Mouse (Mus musculus) heart, embryonic 16.5 days (tissue): ENCODE data around the gene Tle6. TPM values are rescaled to one million over a fixed set of nuclear protein-coding genes. Genes with fewer than 3 reads are reported as not detected.
A peak's percentile ranks its signal among the peaks of the same experiment; 100 is the strongest.
"Not testable (repeated sequence)": the region's sequence is repeated elsewhere in the genome, so short reads cannot be mapped to it uniquely, and the experiment has no call there.

Experiments
- ATAC-seq: fragments of 200-750 bp; cut with Nextera tagmentation; replicated peaks from 2 replicates; pipeline ENCODE4 v1.8.0; 2017; ENCODE audit warnings: moderate number of reproducible peaks; ENCODE audit not compliant: insufficient read depth, low FRiP score; ENCODE audit errors: extremely low read depth
- H3K27ac ChIP-seq: fragments of 300-500 bp; sonication (generic); 2 replicates; pipeline ENCODE4 v1.5.1; 2014; ENCODE audit warnings: mild to moderate bottlenecking, low read length, control low read depth, moderate library complexity
- H3K27me3 ChIP-seq: fragments of 300-500 bp; sonication (generic); 2 replicates; pipeline ENCODE4 v1.6.1; 2014; ENCODE audit warnings: low read length, mixed read lengths; ENCODE audit not compliant: control insufficient read depth, insufficient read depth
- H3K36me3 ChIP-seq: fragments of 300-500 bp; sonication (generic); 2 replicates; pipeline ENCODE4 v1.6.1; 2014; ENCODE audit not compliant: control insufficient read depth, insufficient read depth
- H3K4me1 ChIP-seq: fragments of 300-500 bp; sonication (generic); 2 replicates; pipeline ENCODE4 v1.6.1; 2014; ENCODE audit warnings: low read length, mixed read lengths; ENCODE audit not compliant: control insufficient read depth, insufficient read depth
- H3K4me2 ChIP-seq: fragments of 300-500 bp; sonication (generic); 2 replicates; pipeline ENCODE4 v1.6.1; 2014; ENCODE audit warnings: low read depth, mild to moderate bottlenecking, control low read depth, low read length
- H3K4me3 ChIP-seq: fragments of 300-500 bp; sonication (generic); 2 replicates; pipeline ENCODE4 v1.5.1; 2014; ENCODE audit warnings: mild to moderate bottlenecking, control low read depth, low read length
- H3K9ac ChIP-seq: fragments of 300-500 bp; sonication (generic); 2 replicates; pipeline ENCODE4 v1.6.1; 2014; ENCODE audit warnings: low read length, control low read depth
- H3K9me3 ChIP-seq: fragments of 300-500 bp; sonication (generic); replicated peaks from 2 replicates; pipeline ENCODE4 v1.6.1; 2016; ENCODE audit warnings: low read length; ENCODE audit not compliant: control insufficient read depth
- WGBS: fragments of 180-500 bp; shearing (Covaris S2); extraction: QIAGEN DNeasy Blood & Tissue Kit; methylation state at CpG from one replicate; pipeline ENCODE4 v1.1.7; 2014; 5-methylcytosine and 5-hydroxymethylcytosine counted together
- polyA plus RNA-seq: library from polyadenylated mRNA; unstranded; fragments of >200 nt; fragmentation: Nextera tagmentation; extraction: Ambion mirVana; gene quantifications from 2 replicates; pipeline ENCODE4 v1.2.1, GENCODE M21; 2015

The Tle6 gene
- polyA plus RNA-seq = 29.6 and 31.0 TPM in 2 replicates

DNA sequence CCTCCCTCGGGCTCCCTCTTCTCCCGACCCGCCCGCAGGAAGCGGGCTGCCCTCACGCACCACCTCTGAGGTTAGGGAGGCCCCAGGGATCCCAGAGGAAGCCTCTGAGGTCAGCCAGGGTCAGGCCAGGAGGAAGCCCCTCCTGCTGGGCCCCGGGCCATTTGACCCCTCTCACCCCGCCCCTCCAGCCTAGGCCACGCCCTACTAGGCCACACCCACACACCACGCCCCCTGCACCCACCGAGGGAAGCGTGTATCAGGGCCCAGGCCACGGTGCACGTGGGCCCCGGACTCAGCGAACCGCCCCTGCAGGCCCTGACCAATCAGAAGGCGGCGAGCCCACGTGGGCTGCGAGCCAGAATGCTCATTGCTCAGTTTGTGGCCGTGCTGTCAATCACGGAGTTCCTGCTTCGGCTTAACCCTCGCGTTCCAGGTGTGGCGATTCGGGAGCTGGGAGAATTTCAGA lies at the start of gene Tle6:
TSS of gene Tle6 (minus strand) at position 336 of the 466 bp plus-strand sequence.
- peak within 1 kb of the TSS; percentile 46 for H3K4me3 ChIP-seq
- H3K36me3 ChIP-seq = no peaks in the 10 kb centered on the region
- H3K27me3 ChIP-seq = no peaks in the 10 kb centered on the region
- peak within 1 kb of the TSS; percentile 66 for H3K9ac ChIP-seq
- H3K4me1 ChIP-seq = peaks cover 58% of the 10 kb centered on the region
- ATAC-seq = peak; percentile 84
- peak within 1 kb of the TSS; percentile 71 for H3K4me2 ChIP-seq
- under 1% methylated on average over 28 of the region's 28 CpGs for WGBS
- no peaks in the 10 kb centered on the region for H3K9me3 ChIP-seq
- H3K27ac ChIP-seq = peak within 1 kb of the TSS; percentile 69

DNA sequence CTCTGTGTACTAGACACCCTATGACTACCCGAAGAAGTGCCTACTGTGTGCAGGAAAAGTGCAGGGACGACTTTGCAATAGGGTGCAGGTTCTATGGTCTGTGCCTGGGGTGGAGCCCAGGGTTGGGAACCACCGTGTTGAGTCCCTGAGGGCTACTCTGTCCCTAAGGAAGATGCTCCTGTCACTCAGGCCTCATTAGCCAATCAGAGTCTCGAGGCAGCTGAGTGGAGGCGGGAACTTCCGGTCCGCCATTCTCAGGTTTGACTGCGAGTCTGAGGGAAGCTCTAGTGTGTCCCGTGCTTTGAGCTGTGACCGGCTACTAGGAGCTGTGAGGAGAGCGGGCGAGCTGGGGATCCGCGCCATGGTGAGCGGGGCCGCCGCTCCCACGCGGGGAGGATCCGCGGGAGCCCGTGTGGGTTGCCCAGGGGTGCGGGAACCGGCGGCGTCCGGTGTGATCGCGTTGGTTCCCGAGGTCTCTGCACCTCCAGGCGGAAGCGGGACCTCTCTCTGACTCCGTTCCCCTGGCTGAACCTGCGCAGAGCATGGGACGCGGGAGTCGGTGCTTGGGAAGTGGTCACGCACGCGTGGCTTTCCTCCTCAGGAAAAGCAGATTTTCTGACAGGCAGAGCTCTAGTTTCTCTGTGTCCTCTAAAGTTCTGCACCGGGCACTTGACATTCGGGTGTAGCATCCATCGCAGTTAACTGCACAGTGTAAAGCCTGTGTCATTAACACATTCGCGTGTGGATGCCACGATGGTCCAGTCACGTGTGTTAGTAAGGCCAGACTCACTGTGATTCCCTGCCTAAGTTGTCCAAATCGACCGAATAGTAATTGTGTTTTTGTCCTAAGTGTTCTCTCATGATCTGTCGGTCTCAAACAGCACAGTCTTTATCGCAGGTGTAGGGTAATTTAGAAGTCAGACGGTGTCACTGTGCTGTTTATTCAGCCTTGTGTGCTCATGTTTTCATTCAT lies 48.2 kb upstream of the Tle6 start, which contains the start of gene Gm10778:
TSS of gene Gm10778 (plus strand) at position 257 of the 973 bp plus-strand sequence.
- H3K36me3 ChIP-seq = peaks cover 12% of the 10 kb centered on the region; the same call in 1 of the 2 replicates
- not testable (repeated sequence) for H3K9me3 ChIP-seq, H3K27me3 ChIP-seq, H3K4me1 ChIP-seq
- peak within 1 kb of the TSS; percentile 77 for H3K27ac ChIP-seq
- peak within 1 kb of the TSS; percentile 71 for H3K4me2 ChIP-seq
- WGBS = 2% methylated on average over 32 of the region's 52 CpGs
- ATAC-seq = peak; percentile 93
- H3K9ac ChIP-seq = peak within 1 kb of the TSS; percentile 80
- H3K4me3 ChIP-seq = peak within 1 kb of the TSS; percentile 64

DNA sequence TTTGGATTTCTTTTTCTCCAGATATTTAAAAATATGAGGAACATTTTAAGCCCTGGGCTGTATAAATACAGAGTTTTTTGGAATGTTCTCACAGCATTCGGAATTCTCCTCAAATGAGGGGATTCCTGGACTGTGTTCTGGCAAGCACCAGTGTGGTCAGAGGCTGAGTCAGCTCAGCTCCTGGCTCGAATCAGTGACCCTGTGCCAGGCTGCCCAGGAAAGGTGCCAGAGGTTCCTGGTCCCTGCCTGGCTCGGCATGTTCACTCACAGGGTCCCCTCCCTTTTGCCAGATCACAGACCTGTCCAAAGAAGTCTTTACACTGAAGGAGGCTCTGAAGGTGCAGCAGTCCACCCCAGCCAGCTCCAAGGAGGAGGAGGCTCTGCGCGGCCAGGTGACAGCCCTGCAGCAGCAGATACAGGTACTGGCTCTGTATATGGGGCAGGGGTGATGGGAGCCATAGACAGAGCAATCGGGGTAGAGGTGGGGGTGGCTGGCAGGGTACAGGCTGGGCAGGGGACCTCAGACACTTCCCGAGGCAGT lies 45.2 kb upstream of the Tle6 start:
- 68% methylated on average over 7 of the region's 7 CpGs for WGBS
- H3K27ac ChIP-seq = no peak overlapping the region
- peaks cover 3% of the 10 kb centered on the region; the same call in 1 of the 2 replicates for H3K9me3 ChIP-seq
- no peak overlapping the region for H3K9ac ChIP-seq
- H3K27me3 ChIP-seq = no peaks in the 10 kb centered on the region
- ATAC-seq = no peak
- H3K36me3 ChIP-seq = peaks cover 7% of the 10 kb centered on the region; the same call in 1 of the 2 replicates
- no peak overlapping the region for H3K4me2 ChIP-seq
- no peak overlapping the region for H3K4me3 ChIP-seq
- peaks cover 22% of the 10 kb centered on the region for H3K4me1 ChIP-seq

DNA sequence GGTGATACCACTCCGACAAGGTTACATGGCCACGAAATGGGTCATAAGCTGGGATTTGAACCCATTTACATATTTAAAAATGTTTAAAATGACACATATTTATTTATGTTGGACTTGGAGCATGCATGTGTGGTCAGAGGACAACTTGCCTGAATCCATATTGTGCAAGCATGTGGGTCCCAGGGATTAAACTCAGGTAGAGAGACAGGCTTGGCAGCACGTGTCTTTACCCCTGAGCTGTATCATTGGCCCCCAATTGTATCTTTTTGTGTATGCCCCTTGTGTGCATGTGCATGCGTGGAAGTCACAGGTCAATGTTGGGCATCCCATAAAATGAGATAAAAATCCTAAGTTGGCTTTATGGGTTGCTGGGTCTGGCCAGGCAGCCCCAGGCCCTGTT lies 44.5 kb upstream of the Tle6 start:
- no peaks in the 10 kb centered on the region for H3K27me3 ChIP-seq
- no peak overlapping the region for H3K4me2 ChIP-seq
- peaks cover 25% of the 10 kb centered on the region for H3K4me1 ChIP-seq
- no peak overlapping the region for H3K4me3 ChIP-seq
- ATAC-seq = no peak
- no peak overlapping the region for H3K9ac ChIP-seq
- WGBS = 87% methylated on average over 4 of the region's 4 CpGs
- H3K27ac ChIP-seq = no peak overlapping the region
- peaks cover 1% of the 10 kb centered on the region; the same call in 1 of the 2 replicates for H3K36me3 ChIP-seq
- H3K9me3 ChIP-seq = no peaks in the 10 kb centered on the region; the same call in 1 of the 2 replicates

GRCm38 (mm10) chr10:81644716-81645115 lies 43.8 kb upstream of the Tle6 start:
- Histone ChIP-seq H3K27ac (no peak overlapping the region), H3K9me3 (no peaks in the 10 kb centered on the region), H3K4me3 (no peak overlapping the region), H3K4me2 (no peak overlapping the region), H3K36me3 (no peaks in the 10 kb centered on the region), H3K27me3 (no peaks in the 10 kb centered on the region), H3K4me1 (peaks cover 23% of the 10 kb centered on the region), H3K9ac (no peak overlapping the region)
- ATAC-seq = no peak
- WGBS = 93% methylated on average over 18 of the region's 18 CpGs

DNA sequence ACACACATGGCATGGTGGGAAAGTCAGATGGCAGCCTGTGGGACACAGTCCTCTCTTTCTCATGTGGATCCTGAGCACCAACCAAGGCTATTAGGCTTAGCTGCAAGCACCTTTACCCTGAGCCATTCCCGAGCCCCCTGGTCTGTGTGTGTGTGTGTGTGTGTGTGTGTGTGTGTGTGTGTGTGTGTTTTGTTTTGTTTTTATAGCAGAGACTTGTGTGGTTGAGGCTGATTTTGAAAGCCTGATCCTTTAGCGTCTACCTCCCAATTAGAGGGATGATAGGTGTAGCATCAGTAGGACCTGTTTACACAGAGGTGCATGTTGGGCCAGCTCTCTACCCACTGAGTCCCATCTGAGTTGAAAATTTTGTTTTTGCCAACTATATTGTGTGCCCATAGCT lies 43.3 kb upstream of the Tle6 start:
- 53% methylated on average over 2 of the region's 2 CpGs for WGBS
- H3K9ac ChIP-seq = peak overlapping the region; percentile 99
- ATAC-seq = no peak
- H3K27ac ChIP-seq = peak overlapping the region; percentile 99
- no peaks in the 10 kb centered on the region for H3K9me3 ChIP-seq
- no peaks in the 10 kb centered on the region for H3K27me3 ChIP-seq
- no peaks in the 10 kb centered on the region for H3K36me3 ChIP-seq
- H3K4me2 ChIP-seq = peak overlapping the region; percentile 84
- peaks cover 23% of the 10 kb centered on the region for H3K4me1 ChIP-seq
- peak overlapping the region; percentile 87 for H3K4me3 ChIP-seq

- Histone ChIP-seq H3K4me3 (peak overlapping the region; percentile 87), H3K9ac (peak overlapping the region; percentile 99), H3K27ac (peak overlapping the region; percentile 99), H3K9me3 (no peaks in the 10 kb centered on the region), H3K4me1 (peaks cover 23% of the 10 kb centered on the region), H3K36me3 (no peaks in the 10 kb centered on the region), H3K27me3 (no peaks in the 10 kb centered on the region), H3K4me2 (peak overlapping the region; percentile 84)
- peak; percentile 89 for ATAC-seq
- WGBS = under 1% methylated on average over 75 of the region's 75 CpGs
Measured at GRCm38 (mm10) chr10:81643449-81644055, 42.7 kb upstream of the Tle6 start.

DNA sequence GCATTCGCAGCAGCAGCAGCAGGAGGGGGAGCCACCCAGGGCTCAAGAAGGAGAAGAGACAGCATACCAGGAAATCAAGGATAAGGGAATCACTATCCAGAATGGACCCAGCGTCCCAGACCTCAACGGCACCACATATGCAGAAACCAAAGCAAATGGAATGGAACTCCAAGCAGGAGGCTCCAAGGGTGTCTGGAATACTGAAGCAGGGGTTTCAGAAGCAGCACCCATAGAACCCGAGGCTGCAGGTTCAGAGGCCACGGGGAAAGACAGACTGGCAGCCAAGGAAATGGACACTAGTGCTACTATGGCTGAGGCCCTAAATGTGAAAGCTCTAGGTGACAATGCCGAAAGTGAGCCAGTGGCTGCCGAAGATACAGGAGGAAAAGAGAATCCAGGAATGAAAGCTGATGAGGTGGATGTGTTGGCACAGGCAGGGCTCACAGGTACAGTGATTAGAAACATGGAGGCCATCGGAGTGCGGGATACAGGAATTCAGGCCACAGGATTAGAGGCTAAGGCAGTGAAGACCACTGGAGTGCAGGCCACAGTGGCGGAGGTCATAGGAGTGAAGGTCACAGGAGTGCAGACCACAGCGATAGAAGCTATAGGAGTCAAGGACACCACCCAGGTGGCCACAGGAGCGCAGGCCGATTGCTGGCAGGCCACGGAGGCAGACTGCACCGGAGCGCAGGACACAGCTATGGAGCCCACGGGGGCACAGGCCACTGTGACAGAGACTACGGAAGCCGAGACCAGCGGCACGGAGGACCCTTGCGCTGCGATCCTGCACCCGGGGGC lies 42.0 kb upstream of the Tle6 start:
- peak overlapping the region; percentile 87 for H3K4me3 ChIP-seq
- H3K9ac ChIP-seq = peak overlapping the region; percentile 99
- no peaks in the 10 kb centered on the region for H3K36me3 ChIP-seq
- no peaks in the 10 kb centered on the region for H3K9me3 ChIP-seq
- H3K4me2 ChIP-seq = peak overlapping the region; percentile 84
- peaks cover 23% of the 10 kb centered on the region for H3K4me1 ChIP-seq
- WGBS = 18% methylated on average over 24 of the region's 24 CpGs
- no peak; the same call in 1 of the 2 replicates for ATAC-seq
- H3K27ac ChIP-seq = peak overlapping the region; percentile 99
- H3K27me3 ChIP-seq = no peaks in the 10 kb centered on the region
